Mouse (Mus musculus) liver, postnatal 0 days (tissue): ENCODE measurements around the gene Myh7b.

ENCODE experiments used
- CTCF ChIP-seq: sonication (generic); IDR thresholded peaks from 2 replicates; pipeline ENCODE4 v1.5.1; 2016; ENCODE audit warnings: antibody characterized with exemption, low read depth
- EP300 ChIP-seq: IDR thresholded peaks from 2 replicates; pipeline ENCODE4 v1.6.1; 2016; ENCODE audit warnings: antibody characterized with exemption, low read depth, mild to moderate bottlenecking

DNA sequence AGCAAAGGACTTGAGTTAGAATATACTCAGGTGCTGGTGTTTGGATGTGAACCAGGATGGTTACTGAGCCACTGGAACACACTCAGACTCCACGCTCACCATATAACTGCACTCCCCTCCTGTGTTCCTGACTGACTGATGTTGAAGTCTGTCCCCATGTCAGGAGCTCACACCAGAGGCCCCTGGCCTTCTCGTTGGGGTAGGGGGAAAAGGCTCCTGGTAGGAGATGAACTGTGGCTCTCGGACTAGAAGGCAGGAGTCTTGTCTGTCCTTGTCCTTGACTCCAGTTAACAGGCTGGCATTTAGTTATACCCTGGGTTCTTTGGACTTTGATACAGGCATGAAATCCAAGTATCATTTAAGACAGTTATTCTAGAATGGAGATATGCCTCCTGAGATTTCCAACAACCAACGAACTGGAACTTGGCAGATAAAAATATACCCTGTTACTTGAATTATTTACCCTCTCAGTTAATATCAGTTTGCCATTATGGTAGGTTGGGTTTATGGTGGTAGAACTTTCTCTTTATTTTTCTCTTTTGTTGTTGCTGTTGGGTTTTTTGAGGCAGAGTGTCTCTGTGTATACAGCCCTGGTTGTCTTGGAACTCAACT lies 28.5 kb upstream of the Myh7b start:
- TF ChIP-seq CTCF (no peak), EP300 (no peak)
